Mouse (Mus musculus): Measurements from ENCODE around the gene Gm3250. TPM values are rescaled to one million over a fixed set of nuclear protein-coding genes. Genes with fewer than 3 reads are reported as not detected.
"Not testable (repeated sequence)": the region's sequence is repeated elsewhere in the genome, so short reads cannot be mapped to it uniquely, and the experiment has no call there.

Gene Gm3250
- total RNA-seq, 1 experiment from 2014 or later = not detected

DNA sequence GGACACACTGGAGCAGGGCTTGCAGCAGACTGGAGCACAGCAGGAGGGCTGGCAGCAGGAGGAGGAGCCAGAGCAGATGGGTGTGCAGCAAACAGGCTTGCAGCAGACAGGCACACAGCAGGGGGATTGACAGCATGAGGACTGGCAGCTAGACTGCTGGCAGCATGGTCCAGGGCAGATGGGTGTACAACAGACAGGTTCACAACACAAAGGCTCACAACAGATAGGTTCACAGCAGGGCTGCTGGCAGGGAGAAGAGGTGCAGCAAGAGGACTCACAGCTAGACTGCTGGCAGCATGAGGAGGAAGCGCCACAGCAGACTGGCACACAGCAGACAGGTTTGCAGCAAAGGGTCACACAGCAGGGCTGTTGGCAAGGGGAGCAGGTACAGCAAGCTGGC is 31.7 kb downstream of the Gm3250 start:
- DNase-seq = not testable (repeated sequence)

DNA sequence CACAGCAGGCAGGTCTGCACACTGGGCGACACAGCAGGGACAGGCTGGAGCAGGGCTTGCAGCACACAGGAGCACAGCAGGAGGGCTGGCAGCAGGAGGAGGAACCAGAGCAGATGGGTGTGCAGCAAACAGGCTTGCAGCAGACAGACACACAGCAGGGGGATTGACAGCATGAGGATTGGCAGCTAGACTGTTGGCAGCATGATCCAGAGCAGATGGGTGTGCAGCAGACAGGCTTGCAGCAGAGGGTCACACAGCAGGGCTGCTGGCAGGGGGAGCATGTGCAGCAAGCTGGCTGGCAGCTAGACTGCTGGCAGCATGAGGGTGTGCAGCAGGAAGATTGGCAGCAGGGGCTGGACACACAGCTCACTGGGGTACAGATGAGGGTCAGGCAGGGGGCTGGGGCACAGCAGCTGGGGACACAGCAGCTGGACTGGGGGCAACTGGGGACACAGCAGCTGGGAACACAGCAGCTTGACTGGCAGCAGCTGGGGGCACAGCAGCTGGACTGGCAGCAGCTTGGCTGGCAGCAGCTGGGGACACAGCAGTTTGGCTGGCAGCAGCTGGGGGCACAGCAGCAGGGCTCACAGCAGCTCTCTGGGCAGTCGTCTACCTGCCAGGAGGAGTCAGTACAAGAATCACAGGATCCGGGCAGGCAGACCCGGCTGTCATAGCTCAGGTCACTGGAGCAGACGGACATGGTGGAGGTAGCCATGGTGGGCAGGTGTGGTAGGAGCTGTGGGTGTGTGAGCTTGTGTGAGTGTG is 40.2 kb downstream of the Gm3250 start, which contains the start of gene Gm18596:
TSS of gene Gm18596 (minus strand) at position 715 of the 765 bp plus-strand sequence.
- DNase-seq = not testable (repeated sequence)

DNA sequence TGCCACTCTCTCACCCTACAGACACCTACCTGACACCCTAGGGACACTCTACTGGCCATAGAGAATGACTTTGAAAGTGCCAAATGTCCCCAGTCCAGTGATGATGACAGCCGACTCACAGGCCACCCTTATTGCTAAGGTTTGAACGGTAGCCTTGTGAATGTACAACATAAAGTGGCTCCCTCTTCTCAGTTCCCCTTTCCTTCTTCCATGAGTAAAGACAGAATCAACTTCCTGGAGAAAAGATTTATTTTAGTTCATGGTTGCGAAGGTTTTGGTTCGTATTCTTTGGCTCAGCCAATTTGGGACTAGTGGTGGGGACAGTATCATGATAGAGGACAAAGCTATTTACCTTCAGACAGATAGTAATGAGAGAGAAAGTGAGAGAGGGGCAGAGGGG is 43.4 kb downstream of the Gm3250 start:
- no peak for DNase-seq

DNA sequence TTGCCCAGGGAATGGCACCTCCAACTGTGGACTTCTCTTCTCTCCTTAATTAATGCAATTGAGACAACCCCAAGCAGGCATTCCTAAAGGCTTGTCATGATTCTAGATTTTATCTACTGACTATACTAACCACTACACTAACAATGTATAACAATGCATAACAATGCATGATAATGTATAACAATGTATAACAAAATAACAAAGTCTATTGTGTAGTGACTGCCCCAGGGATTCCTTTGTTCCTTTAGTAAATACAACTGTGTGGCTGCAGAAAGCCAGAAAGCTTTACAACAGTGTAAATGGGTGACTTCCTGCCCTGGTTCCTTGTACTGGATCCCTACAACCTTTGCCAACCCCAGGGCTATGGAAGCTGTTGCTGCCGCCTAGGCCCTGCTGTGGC is 46.4 kb downstream of the Gm3250 start:
- DNase-seq = no peak

Other genes with a start within 250 kb of the Gm3250 start
- 168 and 172 TPM in 2 replicates for gene Pttg1ip, start 200.8 kb downstream of the Gm3250 start, total RNA-seq (2021)
- 93.0 and 111 TPM in 2 replicates for gene Sumo3, start 176.4 kb downstream of the Gm3250 start, total RNA-seq (2021)
- 23.6 and 31.5 TPM in 2 replicates for gene Gm49325, start 176.3 kb downstream of the Gm3250 start, total RNA-seq (2021)
- gene Ube2g2, start 160.3 kb downstream of the Gm3250 start, total RNA-seq (2021) = 49.8 and 50.2 TPM in 2 replicates
- gene Tspear, start 96.0 kb downstream of the Gm3250 start, total RNA-seq (2021) = 0.41 TPM in 1 of 2 replicates, not detected in the other
- gene Gm19402, start 91.8 kb downstream of the Gm3250 start, total RNA-seq (2021) = not detected in 2 replicates
- not detected in 2 replicates for gene Gm9508, start 85.3 kb downstream of the Gm3250 start, total RNA-seq (2021)
- not detected in 2 replicates for gene Gm10272, start 75.9 kb downstream of the Gm3250 start, total RNA-seq (2021)
- gene Gm10024, start 71.1 kb downstream of the Gm3250 start, total RNA-seq (2021) = not detected in 2 replicates
- not detected in 2 replicates for gene Gm10142, start 66.7 kb downstream of the Gm3250 start, total RNA-seq (2021)
- gene Krtap12-1, start 61.9 kb downstream of the Gm3250 start, total RNA-seq (2021) = not detected in 2 replicates
- not detected in 2 replicates for gene Gm10100, start 56.1 kb downstream of the Gm3250 start, total RNA-seq (2021)
- gene Gm18596, start 39.9 kb downstream of the Gm3250 start, total RNA-seq (2021) = not detected in 2 replicates
- not detected in 2 replicates for gene Gm9736, start 31.2 kb downstream of the Gm3250 start, total RNA-seq (2021)
- not detected in 2 replicates for gene Gm3233, start 22.9 kb downstream of the Gm3250 start, total RNA-seq (2021)
- gene Gm3238, start 11.2 kb downstream of the Gm3250 start, total RNA-seq (2021) = not detected in 2 replicates
- gene Gm7138, start 5.6 kb downstream of the Gm3250 start, total RNA-seq (2021) = not detected in 2 replicates
- gene Gm7137, start 5.7 kb upstream of the Gm3250 start, total RNA-seq (2021) = not detected in 2 replicates
- not detected in 2 replicates for gene Gm9639, start 12.5 kb upstream of the Gm3250 start, total RNA-seq (2021)
- gene Gm19668, start 16.6 kb upstream of the Gm3250 start, total RNA-seq (2021) = not detected in 2 replicates
- not detected in 2 replicates for gene Gm9507, start 29.3 kb upstream of the Gm3250 start, total RNA-seq (2021)
- gene Gm2696, start 32.1 kb upstream of the Gm3250 start, total RNA-seq (2021) = not detected in 2 replicates
- gene Krtap10-4, start 44.6 kb upstream of the Gm3250 start, total RNA-seq (2021) = not detected in 2 replicates
- not detected in 2 replicates for gene Krtap10-10, start 53.4 kb upstream of the Gm3250 start, total RNA-seq (2021)
- gene Gm36176, start 64.3 kb upstream of the Gm3250 start, total RNA-seq (2021) = not detected in 2 replicates
- gene Gm10318, start 70.3 kb upstream of the Gm3250 start, total RNA-seq (2021) = not detected in 2 replicates
- not detected in 2 replicates for gene Gm3285, start 79.4 kb upstream of the Gm3250 start, total RNA-seq (2021)
- gene Lrrc3, start 120.0 kb upstream of the Gm3250 start, total RNA-seq (2021) = 7.6 and 14.0 TPM in 2 replicates
- gene Trpm2, start 188.0 kb upstream of the Gm3250 start, total RNA-seq (2021) = 2.4 and 4.8 TPM in 2 replicates
- gene 1810043G02Rik, start 196.0 kb upstream of the Gm3250 start, total RNA-seq (2021) = 15.4 and 17.5 TPM in 2 replicates
- 144 and 165 TPM in 2 replicates for gene Pfkl, start 227.5 kb upstream of the Gm3250 start, total RNA-seq (2021)

Measured in adrenal gland, postnatal 14 days (tissue).